Mouse (Mus musculus) kidney, embryonic 15.5 days (tissue): ENCODE measurements at regions not wholly inside any gene's neighbourhood (a gene's known extent, or its start where the extent isn't known, plus 50 kb on each side); places are given as distances from the start of the nearest gene placed in this dataset.
A peak's percentile ranks its signal among the peaks of the same experiment; 100 is the strongest.

ENCODE experiments used
- ATAC-seq: fragments of 200-750 bp; cut with Nextera tagmentation; replicated peaks from 2 replicates; pipeline ENCODE4 v1.8.0; 2017; ENCODE audit warnings: moderate TSS enrichment; ENCODE audit not compliant: low FRiP score
- H3K27ac ChIP-seq: fragments of 300-500 bp; sonication (generic); 2 replicates; pipeline ENCODE4 v1.5.1; 2015; ENCODE audit warnings: mild to moderate bottlenecking, inconsistent platforms
- H3K27me3 ChIP-seq: fragments of 300-500 bp; sonication (generic); 2 replicates; pipeline ENCODE4 v1.6.1; 2015; ENCODE audit warnings: inconsistent platforms
- H3K36me3 ChIP-seq: fragments of 300-500 bp; sonication (generic); 2 replicates; pipeline ENCODE4 v1.6.1; 2015; ENCODE audit warnings: inconsistent platforms
- H3K4me1 ChIP-seq: fragments of 300-500 bp; sonication (generic); 2 replicates; pipeline ENCODE4 v1.6.1; 2015; ENCODE audit warnings: inconsistent platforms
- H3K4me2 ChIP-seq: fragments of 300-500 bp; sonication (generic); 2 replicates; pipeline ENCODE4 v1.6.1; 2015; ENCODE audit warnings: moderate library complexity, mild to moderate bottlenecking, inconsistent platforms
- H3K4me3 ChIP-seq: fragments of 300-500 bp; sonication (generic); replicated peaks from 2 replicates; pipeline ENCODE4 v1.5.1; 2015; ENCODE audit warnings: mild to moderate bottlenecking, inconsistent platforms
- H3K9ac ChIP-seq: fragments of 300-500 bp; sonication (generic); 2 replicates; pipeline ENCODE4 v1.6.1; 2015; ENCODE audit warnings: mild to moderate bottlenecking, inconsistent platforms
- H3K9me3 ChIP-seq: fragments of 300-500 bp; sonication (generic); replicated peaks from 2 replicates; pipeline ENCODE4 v1.6.1; 2016; ENCODE audit warnings: inconsistent platforms
- WGBS: fragments of 180-500 bp; shearing (Covaris S2); methylation state at CpG from one replicate; pipeline ENCODE4 v1.1.7; 2015; ENCODE audit warnings: mixed read lengths; 5-methylcytosine and 5-hydroxymethylcytosine counted together

DNA sequence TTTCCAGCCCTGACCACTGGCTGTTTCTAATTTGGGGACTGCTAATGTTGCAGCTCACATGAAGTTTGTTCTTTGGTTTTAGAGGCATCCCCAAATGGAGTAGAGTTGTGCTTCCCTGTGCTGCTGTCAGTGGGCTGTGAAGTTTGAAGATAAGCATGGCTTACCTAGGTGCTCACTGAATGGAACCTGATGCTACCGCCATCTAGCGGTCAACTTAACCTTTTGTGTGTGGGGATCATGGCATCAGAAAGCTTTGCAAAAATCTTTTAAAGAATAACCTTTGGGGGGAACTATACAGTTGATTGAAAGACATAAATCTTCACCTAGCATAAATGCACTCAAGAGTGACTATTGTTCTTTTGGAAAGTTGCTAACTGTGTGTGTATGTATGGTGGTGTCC, 382.8 kb upstream of the Trpc7 start:
- no peak overlapping the region for H3K4me2 ChIP-seq
- ATAC-seq = no peak

DNA sequence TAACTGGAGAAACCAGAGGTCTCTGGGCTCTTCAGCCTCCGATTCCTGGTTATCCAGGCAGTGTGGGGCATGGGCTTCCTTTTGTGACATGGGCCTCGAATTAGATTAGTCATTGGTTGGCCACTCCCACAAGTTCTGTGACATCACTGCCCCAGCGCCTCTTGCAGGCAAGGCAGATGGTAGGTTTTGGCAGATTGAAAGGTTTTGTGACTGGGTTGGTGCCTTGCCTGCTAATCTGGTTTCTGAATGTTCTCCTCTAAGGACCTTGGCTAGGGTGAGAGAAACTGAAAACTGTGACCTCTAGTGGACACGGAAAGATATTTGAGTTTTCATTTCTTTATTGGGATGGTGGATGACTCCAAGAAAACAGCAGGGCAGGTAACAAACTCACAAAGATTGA, 381.3 kb upstream of the Trpc7 start:
- no peak overlapping the region for H3K4me2 ChIP-seq
- H3K9ac ChIP-seq = no peak overlapping the region
- H3K27me3 ChIP-seq = 0 out of 2 replicates have a peak, but pooled peaks cover 3% of the 10 kb centered on the region
- WGBS = 49% methylated on average over 4 of the region's 4 CpGs
- ATAC-seq = no peak
- H3K4me3 ChIP-seq = no peak overlapping the region
- H3K4me1 ChIP-seq = no peaks in the 10 kb centered on the region
- no peak overlapping the region for H3K27ac ChIP-seq
- no peaks in the 10 kb centered on the region for H3K36me3 ChIP-seq
- no peaks in the 10 kb centered on the region for H3K9me3 ChIP-seq

More for the DNA sequence above, 382.8 kb upstream of the Trpc7 start:
- 8% methylated on average over 2 of the region's 2 CpGs for WGBS
- 0 out of 2 replicates have a peak, but pooled peaks cover 3% of the 10 kb centered on the region for H3K27me3 ChIP-seq
- no peaks in the 10 kb centered on the region for H3K4me1 ChIP-seq
- H3K9me3 ChIP-seq = no peaks in the 10 kb centered on the region
- H3K9ac ChIP-seq = no peak overlapping the region
- no peaks in the 10 kb centered on the region for H3K36me3 ChIP-seq
- no peak overlapping the region for H3K4me3 ChIP-seq
- no peak overlapping the region for H3K27ac ChIP-seq

DNA sequence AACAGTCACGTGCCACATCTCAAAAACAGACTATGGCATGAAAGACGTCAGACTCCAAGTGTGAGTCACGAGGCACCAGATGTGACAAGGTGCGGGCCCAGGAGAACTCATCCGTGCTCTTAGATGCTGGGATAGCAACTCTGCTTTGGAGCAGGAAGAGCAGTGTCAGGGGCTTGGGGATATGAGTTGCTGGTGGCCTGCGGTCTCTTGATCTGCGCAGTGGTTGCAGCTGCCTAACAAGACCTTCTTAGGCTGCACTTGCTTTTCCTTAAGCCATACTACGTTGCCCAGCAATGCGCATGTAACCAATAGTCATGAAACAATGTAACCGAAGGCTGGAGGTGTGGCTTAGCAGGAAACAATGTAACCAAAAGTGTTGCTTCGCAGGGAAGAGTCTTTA, 380.1 kb upstream of the Trpc7 start:
- 87% methylated on average over 11 of the region's 11 CpGs for WGBS
- Histone ChIP-seq H3K27ac (no peak overlapping the region), H3K27me3 (0 out of 2 replicates have a peak, but pooled peaks cover 3% of the 10 kb centered on the region), H3K4me2 (no peak overlapping the region), H3K4me1 (no peaks in the 10 kb centered on the region), H3K36me3 (no peaks in the 10 kb centered on the region), H3K9me3 (no peaks in the 10 kb centered on the region), H3K4me3 (no peak overlapping the region), H3K9ac (no peak overlapping the region)
- ATAC-seq = no peak

DNA sequence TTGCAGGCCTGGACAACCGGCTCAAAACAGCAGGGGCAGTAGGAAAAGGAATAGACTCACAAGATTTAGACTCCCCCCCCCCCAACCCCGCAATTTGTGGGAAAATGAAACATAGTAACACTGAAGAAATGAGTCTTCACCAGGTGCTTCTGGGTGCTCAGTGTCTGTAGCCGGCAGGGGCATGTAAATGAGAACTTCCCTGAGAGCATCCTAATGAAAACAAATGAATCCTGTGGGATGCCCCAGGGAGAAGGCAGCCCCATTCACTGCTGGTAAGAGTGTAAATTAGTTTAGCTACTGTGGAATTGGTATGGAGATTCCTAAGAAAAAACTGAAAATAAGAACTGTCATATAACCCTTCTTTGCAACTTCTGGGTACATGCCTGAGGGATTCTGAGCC, 377.8 kb upstream of the Trpc7 start:
- no peak overlapping the region for H3K4me2 ChIP-seq
- no peaks in the 10 kb centered on the region for H3K9me3 ChIP-seq
- H3K36me3 ChIP-seq = no peaks in the 10 kb centered on the region
- H3K9ac ChIP-seq = no peak overlapping the region
- 24% methylated on average over 3 of the region's 3 CpGs for WGBS
- H3K27me3 ChIP-seq = 0 out of 2 replicates have a peak, but pooled peaks cover 3% of the 10 kb centered on the region
- H3K4me3 ChIP-seq = no peak overlapping the region
- no peak overlapping the region for H3K27ac ChIP-seq
- no peak for ATAC-seq
- H3K4me1 ChIP-seq = no peaks in the 10 kb centered on the region

GRCm38 (mm10) chr13:57269614-57270013, 373.8 kb upstream of the Trpc7 start:
- Histone ChIP-seq H3K27ac (no peak overlapping the region), H3K4me2 (no peak overlapping the region), H3K9me3 (no peaks in the 10 kb centered on the region), H3K36me3 (no peaks in the 10 kb centered on the region), H3K4me1 (no peaks in the 10 kb centered on the region), H3K4me3 (no peak overlapping the region), H3K9ac (no peak overlapping the region), H3K27me3 (no peaks in the 10 kb centered on the region)
- no peak for ATAC-seq
- 12% methylated on average over 8 of the region's 8 CpGs for WGBS

DNA sequence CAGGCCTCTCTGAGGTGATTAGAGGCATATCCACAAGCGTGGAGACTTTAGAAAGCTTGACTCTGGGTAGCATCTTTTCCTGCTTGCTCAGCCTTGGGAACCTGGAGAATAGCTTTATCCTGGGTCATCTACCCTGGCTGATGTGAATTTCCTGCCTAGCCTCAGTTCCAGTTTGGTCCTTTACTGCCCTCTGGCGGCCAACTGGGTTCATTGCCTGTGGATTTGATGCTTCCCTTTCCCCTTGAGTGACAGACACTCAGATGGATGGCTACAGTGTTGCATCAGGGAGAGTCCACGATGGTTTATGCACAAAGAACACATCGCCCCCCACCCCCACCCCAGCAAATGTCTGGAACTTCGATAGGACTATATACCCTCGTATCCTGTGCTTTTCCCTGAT, 364.1 kb upstream of the Trpc7 start:
- WGBS = 8% methylated on average over 6 of the region's 6 CpGs
- H3K4me1 ChIP-seq = no peaks in the 10 kb centered on the region
- H3K4me3 ChIP-seq = no peak overlapping the region
- H3K27me3 ChIP-seq = no peaks in the 10 kb centered on the region
- no peaks in the 10 kb centered on the region for H3K36me3 ChIP-seq
- no peak overlapping the region for H3K9ac ChIP-seq
- no peak overlapping the region for H3K4me2 ChIP-seq
- ATAC-seq = no peak
- no peak overlapping the region for H3K27ac ChIP-seq
- H3K9me3 ChIP-seq = no peaks in the 10 kb centered on the region

GRCm38 (mm10) chr13:57259474-57259873, 363.7 kb upstream of the Trpc7 start:
- Histone ChIP-seq H3K9me3 (no peaks in the 10 kb centered on the region), H3K27ac (no peak overlapping the region), H3K36me3 (no peaks in the 10 kb centered on the region), H3K4me1 (no peaks in the 10 kb centered on the region), H3K9ac (no peak overlapping the region), H3K4me2 (no peak overlapping the region), H3K27me3 (no peaks in the 10 kb centered on the region), H3K4me3 (no peak overlapping the region)
- WGBS = 71% methylated on average over 8 of the region's 8 CpGs
- no peak for ATAC-seq

DNA sequence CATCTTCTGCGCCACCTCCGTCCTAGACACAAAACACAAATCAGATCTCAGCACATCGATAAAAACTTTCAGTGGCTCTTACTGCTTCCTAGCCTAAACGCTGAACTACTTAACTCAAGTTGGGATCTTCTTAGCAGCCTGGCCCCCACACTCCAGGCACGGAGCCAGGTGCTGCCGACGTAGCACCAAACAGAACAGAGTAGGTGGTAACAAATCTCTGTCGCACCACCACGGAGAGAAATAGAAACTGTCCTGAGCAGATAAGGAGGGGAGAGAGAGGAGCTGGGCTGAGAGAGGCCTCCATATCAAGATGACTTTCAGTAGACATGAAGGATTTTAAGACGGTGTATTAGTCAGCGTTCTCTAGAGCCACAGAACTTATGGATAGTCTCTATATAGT, 360.1 kb upstream of the Trpc7 start:
- ATAC-seq = no peak
- Histone ChIP-seq H3K4me1 (no peaks in the 10 kb centered on the region), H3K4me3 (no peak overlapping the region), H3K27me3 (no peaks in the 10 kb centered on the region), H3K9ac (no peak overlapping the region), H3K27ac (no peak overlapping the region), H3K4me2 (no peak overlapping the region), H3K36me3 (no peaks in the 10 kb centered on the region), H3K9me3 (peaks cover 4% of the 10 kb centered on the region; the same call in 1 of the 2 replicates)
- WGBS = 83% methylated on average over 11 of the region's 11 CpGs

GRCm38 (mm10) chr13:57249851-57250250, 354.1 kb upstream of the Trpc7 start:
- no peak for ATAC-seq
- Histone ChIP-seq H3K4me3 (no peak overlapping the region), H3K4me1 (peaks cover 13% of the 10 kb centered on the region), H3K36me3 (no peaks in the 10 kb centered on the region), H3K9ac (no peak overlapping the region), H3K4me2 (no peak overlapping the region), H3K9me3 (peaks cover 4% of the 10 kb centered on the region; the same call in 1 of the 2 replicates), H3K27me3 (no peaks in the 10 kb centered on the region), H3K27ac (no peak overlapping the region)
- 83% methylated on average over 5 of the region's 5 CpGs for WGBS

GRCm38 (mm10) chr13:57249401-57249800, 353.6 kb upstream of the Trpc7 start:
- H3K4me3 ChIP-seq = no peak overlapping the region
- ATAC-seq = no peak
- no peak overlapping the region for H3K9ac ChIP-seq
- no peaks in the 10 kb centered on the region for H3K36me3 ChIP-seq
- 87% methylated on average over 4 of the region's 4 CpGs for WGBS
- peaks cover 4% of the 10 kb centered on the region; the same call in 1 of the 2 replicates for H3K9me3 ChIP-seq
- H3K4me2 ChIP-seq = no peak overlapping the region
- peaks cover 13% of the 10 kb centered on the region for H3K4me1 ChIP-seq
- H3K27ac ChIP-seq = no peak overlapping the region
- H3K27me3 ChIP-seq = no peaks in the 10 kb centered on the region

GRCm38 (mm10) chr13:57246238-57246963, 350.6 kb upstream of the Trpc7 start:
- Histone ChIP-seq H3K4me1 (peaks cover 13% of the 10 kb centered on the region), H3K36me3 (no peaks in the 10 kb centered on the region), H3K4me3 (0 out of 2 replicates have a peak overlapping the region, but pooled peaks have one; percentile 1), H3K27me3 (no peaks in the 10 kb centered on the region), H3K9me3 (no peaks in the 10 kb centered on the region), H3K4me2 (peak overlapping the region; percentile 28), H3K27ac (0 out of 2 replicates have a peak overlapping the region, but pooled peaks have one; percentile 27), H3K9ac (no peak overlapping the region)
- 51% methylated on average over 18 of the region's 18 CpGs for WGBS
- ATAC-seq = peak; percentile 82

DNA sequence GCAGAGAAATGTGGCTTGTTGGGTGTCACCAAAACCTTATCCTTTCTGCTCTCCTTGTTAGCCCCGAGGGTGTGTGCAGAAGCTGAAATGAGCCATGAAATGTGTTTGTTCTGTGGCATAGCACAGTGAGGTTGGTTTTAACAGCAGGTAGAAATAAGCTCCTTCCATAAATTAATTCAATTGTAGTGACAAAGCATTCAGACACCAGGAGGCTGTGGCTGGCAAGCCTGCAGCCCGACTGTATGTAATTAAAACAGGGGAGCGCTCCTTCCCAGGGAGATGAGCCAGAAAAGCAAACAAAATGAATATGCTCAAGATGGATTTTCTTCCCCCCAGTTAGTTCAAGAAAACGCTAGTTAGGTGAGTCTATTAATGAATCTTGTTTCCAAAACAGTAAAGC, 341.1 kb upstream of the Trpc7 start:
- ATAC-seq = no peak
- no peaks in the 10 kb centered on the region for H3K36me3 ChIP-seq
- no peaks in the 10 kb centered on the region for H3K9me3 ChIP-seq
- H3K27ac ChIP-seq = no peak overlapping the region
- 14% methylated on average over 4 of the region's 4 CpGs for WGBS
- H3K9ac ChIP-seq = no peak overlapping the region
- no peaks in the 10 kb centered on the region for H3K27me3 ChIP-seq
- no peak overlapping the region for H3K4me2 ChIP-seq
- H3K4me1 ChIP-seq = peaks cover 14% of the 10 kb centered on the region
- H3K4me3 ChIP-seq = no peak overlapping the region

DNA sequence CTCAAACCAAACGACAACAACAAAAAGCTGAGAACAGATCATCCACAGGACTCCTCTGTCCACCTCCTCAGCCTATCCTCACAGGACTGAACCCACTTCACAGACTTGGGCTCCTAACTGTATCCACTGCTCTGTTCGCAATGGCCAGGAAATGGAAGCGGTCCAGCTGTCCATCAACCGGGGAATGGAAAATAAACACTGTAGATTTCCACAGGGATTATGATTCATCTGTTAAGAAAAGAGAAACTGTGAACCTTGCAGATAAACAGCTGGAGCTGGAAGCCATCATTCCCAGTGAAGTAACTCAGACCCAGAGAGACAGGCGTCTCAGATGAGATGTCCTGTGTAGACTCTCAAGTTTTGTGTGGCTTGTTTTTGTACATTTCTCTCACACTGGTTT, 340.4 kb upstream of the Trpc7 start:
- no peak overlapping the region for H3K9ac ChIP-seq

More for the DNA sequence above, 340.4 kb upstream of the Trpc7 start:
- Histone ChIP-seq H3K4me2 (no peak overlapping the region), H3K27me3 (no peaks in the 10 kb centered on the region), H3K27ac (no peak overlapping the region), H3K4me3 (no peak overlapping the region), H3K9me3 (no peaks in the 10 kb centered on the region), H3K36me3 (no peaks in the 10 kb centered on the region), H3K4me1 (peaks cover 14% of the 10 kb centered on the region)
- ATAC-seq = no peak
- 59% methylated on average over 5 of the region's 5 CpGs for WGBS
